Mouse (Mus musculus): Measurements from ENCODE around the gene Ifna4. TPM values are rescaled to one million over a fixed set of nuclear protein-coding genes. Genes with fewer than 3 reads are reported as not detected.

Ifna4 gene
- polyA plus RNA-seq, 1 experiment from 2014 or later = not detected

- 50% methylated on average over 3 of the region's 3 CpGs for WGBS
- Histone ChIP-seq H3K27me3 (ENCODE audit: low read depth, poor library complexity, severe bottlenecking) (no peaks in the 10 kb centered on the region), H3K27ac (no peak overlapping the region), H3K9me3 (replicated peaks) (no peaks in the 10 kb centered on the region), H3K4me3 (no peak overlapping the region), H3K36me3 (no peaks in the 10 kb centered on the region), H3K4me1 (no peaks in the 10 kb centered on the region)
- no peak for DNase-seq (ENCODE audit: low spot score)
Measured at GRCm38 (mm10) chr4:88838828-88839227, 2.8 kb upstream of the Ifna4 start.

DNA sequence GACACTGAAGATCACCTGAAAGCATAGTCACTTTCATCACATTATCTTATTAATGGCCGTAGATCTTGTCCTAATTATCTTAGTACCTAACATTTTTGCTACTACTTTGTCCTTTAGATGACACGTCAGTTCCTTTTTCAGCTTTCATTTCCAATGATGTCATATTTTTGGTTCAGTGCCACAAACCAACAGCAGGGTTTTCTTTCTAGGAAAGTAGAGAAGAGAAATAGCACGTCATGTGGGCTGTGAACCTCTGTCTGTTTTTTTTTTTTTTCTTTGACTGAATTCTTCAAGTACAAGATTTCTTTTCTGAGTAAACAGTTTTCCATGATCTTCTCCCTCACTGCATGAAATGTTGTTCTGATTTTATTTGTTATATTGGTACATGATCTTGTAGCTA is 1.6 kb upstream of the Ifna4 start:
- no peak for DNase-seq (ENCODE audit: low spot score)
- no peak overlapping the region for H3K27ac ChIP-seq
- H3K36me3 ChIP-seq = no peaks in the 10 kb centered on the region
- H3K9me3 ChIP-seq (replicated peaks) = no peaks in the 10 kb centered on the region
- no peaks in the 10 kb centered on the region for H3K27me3 ChIP-seq (ENCODE audit: low read depth, poor library complexity, severe bottlenecking)
- 92% methylated on average over 3 of the region's 3 CpGs for WGBS
- H3K4me3 ChIP-seq = no peak overlapping the region
- H3K4me1 ChIP-seq = no peaks in the 10 kb centered on the region

GRCm38 (mm10) chr4:88845334-88845733 is 3.7 kb downstream of the Ifna4 start:
- DNase-seq (ENCODE audit: low spot score) = no peak
- no peaks in the 10 kb centered on the region for H3K9me3 ChIP-seq (replicated peaks)
- no peak overlapping the region for H3K4me3 ChIP-seq
- no peak overlapping the region for H3K27ac ChIP-seq
- no peaks in the 10 kb centered on the region for H3K27me3 ChIP-seq (ENCODE audit: low read depth, poor library complexity, severe bottlenecking)
- no peaks in the 10 kb centered on the region for H3K36me3 ChIP-seq
- no peaks in the 10 kb centered on the region for H3K4me1 ChIP-seq
- 46% methylated on average over 2 of the region's 2 CpGs for WGBS

- no peaks in the 10 kb centered on the region for H3K27me3 ChIP-seq (ENCODE audit: low read depth, poor library complexity, severe bottlenecking)
- no peak for DNase-seq (ENCODE audit: low spot score)
- no peaks in the 10 kb centered on the region for H3K4me1 ChIP-seq
- H3K4me3 ChIP-seq = no peak within 1 kb of the TSS
- H3K36me3 ChIP-seq = no peaks in the 10 kb centered on the region
- no peak within 1 kb of the TSS for H3K27ac ChIP-seq
- H3K9me3 ChIP-seq (replicated peaks) = no peaks in the 10 kb centered on the region
- WGBS = 89% methylated on average over 1 of the region's 1 CpGs
Measured at GRCm38 (mm10) chr4:88849698-88850097, 8.0 kb downstream of the Ifna4 start, which contains the start of gene Ifna1. Gene Ifna1 (plus strand): TSS chr4:88850087.

- Histone ChIP-seq H3K27me3 (ENCODE audit: low read depth, poor library complexity, severe bottlenecking) (no peaks in the 10 kb centered on the region), H3K4me3 (no peak overlapping the region), H3K27ac (no peak overlapping the region), H3K4me1 (no peaks in the 10 kb centered on the region), H3K36me3 (no peaks in the 10 kb centered on the region), H3K9me3 (replicated peaks) (no peaks in the 10 kb centered on the region)
- no peak for DNase-seq (ENCODE audit: low spot score)
- 81% methylated on average over 4 of the region's 4 CpGs for WGBS
Measured at GRCm38 (mm10) chr4:88851026-88851763, 9.5 kb downstream of the Ifna4 start.

DNA sequence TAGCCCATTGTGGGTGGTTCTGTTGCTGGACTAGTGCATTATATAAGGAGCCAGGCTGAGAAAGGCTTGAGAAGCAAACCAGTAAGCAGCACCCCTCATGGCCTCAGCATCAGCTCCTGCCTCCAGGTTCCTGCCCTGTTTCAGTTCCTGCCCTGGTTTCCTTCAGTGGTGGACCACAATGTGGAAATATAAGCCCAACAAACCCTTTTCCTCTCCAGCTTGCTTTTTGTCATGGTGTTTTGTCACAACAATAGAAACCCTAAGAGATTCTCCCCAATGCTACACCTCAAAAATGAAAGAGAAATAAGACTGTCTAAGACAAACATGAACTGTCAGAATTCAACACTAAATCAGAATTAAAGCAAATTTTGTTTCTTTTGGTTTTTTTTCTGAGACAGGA is 17.6 kb downstream of the Ifna4 start:
- H3K27ac ChIP-seq = no peak overlapping the region
- H3K36me3 ChIP-seq = no peaks in the 10 kb centered on the region
- H3K4me1 ChIP-seq = peaks cover 7% of the 10 kb centered on the region
- H3K9me3 ChIP-seq (replicated peaks) = no peaks in the 10 kb centered on the region
- H3K4me3 ChIP-seq = no peak overlapping the region
- DNase-seq (ENCODE audit: low spot score) = no peak
- H3K27me3 ChIP-seq (ENCODE audit: low read depth, poor library complexity, severe bottlenecking) = peaks cover 9% of the 10 kb centered on the region

DNA sequence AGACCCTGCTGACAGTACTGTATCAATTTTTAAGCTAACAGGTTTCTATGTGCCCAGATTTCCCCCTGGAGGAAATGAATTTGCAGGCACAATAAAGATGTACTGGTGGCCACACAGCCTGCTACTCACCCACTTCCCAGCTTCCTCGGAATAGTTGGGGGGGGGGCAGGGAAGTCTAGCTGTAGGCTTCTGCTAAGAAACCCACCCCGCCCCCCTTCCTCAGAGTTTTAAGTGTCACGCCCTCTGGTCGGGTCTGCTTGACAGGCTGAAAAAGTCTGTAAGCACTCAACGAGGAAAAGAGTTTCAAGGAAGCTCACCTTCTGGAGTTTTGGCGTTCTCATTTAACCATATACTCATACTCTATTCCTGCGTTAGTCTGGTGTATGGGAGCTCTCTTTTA is 21.6 kb downstream of the Ifna4 start:
- Histone ChIP-seq H3K4me1 (peaks cover 25% of the 10 kb centered on the region), H3K27me3 (ENCODE audit: low read depth, poor library complexity, severe bottlenecking) (peaks cover 26% of the 10 kb centered on the region), H3K36me3 (no peaks in the 10 kb centered on the region), H3K9me3 (replicated peaks) (no peaks in the 10 kb centered on the region), H3K4me3 (no peak overlapping the region), H3K27ac (no peak overlapping the region)
- no peak for DNase-seq (ENCODE audit: low spot score)
- 11% methylated on average over 7 of the region's 7 CpGs for WGBS

GRCm38 (mm10) chr4:88864599-88864998 is 22.9 kb downstream of the Ifna4 start:
- Histone ChIP-seq H3K27me3 (ENCODE audit: low read depth, poor library complexity, severe bottlenecking) (peaks cover 26% of the 10 kb centered on the region), H3K4me3 (no peak overlapping the region), H3K27ac (no peak overlapping the region), H3K36me3 (no peaks in the 10 kb centered on the region), H3K9me3 (replicated peaks) (no peaks in the 10 kb centered on the region), H3K4me1 (peaks cover 27% of the 10 kb centered on the region)
- DNase-seq (ENCODE audit: low spot score) = no peak
- 65% methylated on average over 9 of the region's 9 CpGs for WGBS

- Histone ChIP-seq H3K27ac (no peak overlapping the region), H3K27me3 (ENCODE audit: low read depth, poor library complexity, severe bottlenecking) (peaks cover 26% of the 10 kb centered on the region), H3K4me1 (peaks cover 27% of the 10 kb centered on the region), H3K9me3 (replicated peaks) (no peaks in the 10 kb centered on the region), H3K36me3 (no peaks in the 10 kb centered on the region), H3K4me3 (no peak overlapping the region)
- 41% methylated on average over 6 of the region's 6 CpGs for WGBS
- no peak for DNase-seq (ENCODE audit: low spot score)
Measured at GRCm38 (mm10) chr4:88865011-88865569, 23.4 kb downstream of the Ifna4 start.

DNA sequence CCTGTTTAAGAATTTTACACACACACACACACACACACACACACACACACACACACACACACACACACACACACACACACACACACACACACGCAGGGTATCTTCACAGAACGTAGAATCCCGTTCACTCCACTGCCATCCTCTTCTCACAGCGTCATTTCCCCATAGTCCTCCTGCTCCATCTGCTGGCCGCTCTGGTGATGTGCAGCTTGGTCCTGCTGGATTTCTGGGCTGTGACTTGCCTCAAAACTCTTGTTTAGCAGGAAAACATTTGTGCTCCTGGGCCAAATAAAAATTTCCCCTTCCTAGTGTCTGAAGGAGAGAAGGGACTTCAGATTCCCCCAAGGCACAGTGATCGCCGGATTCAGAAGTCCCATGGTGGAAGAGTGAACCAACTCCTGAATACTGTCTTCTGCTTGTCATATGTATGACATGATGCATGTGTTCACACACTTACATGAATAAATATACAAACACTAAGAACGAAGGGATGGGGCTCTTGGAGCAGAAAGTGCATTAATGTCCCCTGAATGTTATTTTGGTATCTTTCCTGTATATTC is 25.8 kb downstream of the Ifna4 start:
- no peak overlapping the region for H3K27ac ChIP-seq
- 2% methylated on average over 8 of the region's 8 CpGs for WGBS
- H3K4me1 ChIP-seq = peaks cover 27% of the 10 kb centered on the region
- peaks cover 25% of the 10 kb centered on the region for H3K27me3 ChIP-seq (ENCODE audit: low read depth, poor library complexity, severe bottlenecking)
- no peaks in the 10 kb centered on the region for H3K36me3 ChIP-seq
- DNase-seq (ENCODE audit: low spot score) = peak; percentile 85
- peak overlapping the region; percentile 66 for H3K4me3 ChIP-seq
- no peaks in the 10 kb centered on the region for H3K9me3 ChIP-seq (replicated peaks)

GRCm38 (mm10) chr4:88867926-88868911 is 26.6 kb downstream of the Ifna4 start:
- H3K9me3 ChIP-seq (replicated peaks) = no peaks in the 10 kb centered on the region
- peaks cover 24% of the 10 kb centered on the region for H3K4me1 ChIP-seq
- peak; percentile 61 for DNase-seq (ENCODE audit: low spot score)
- H3K27ac ChIP-seq = peak overlapping the region; percentile 46; the same call in 1 of the 2 replicates
- WGBS = 10% methylated on average over 31 of the region's 31 CpGs
- H3K27me3 ChIP-seq (ENCODE audit: low read depth, poor library complexity, severe bottlenecking) = peaks cover 19% of the 10 kb centered on the region
- H3K4me3 ChIP-seq = peak overlapping the region; percentile 66
- no peaks in the 10 kb centered on the region for H3K36me3 ChIP-seq

GRCm38 (mm10) chr4:88872691-88873090 is 31.0 kb downstream of the Ifna4 start:
- H3K4me3 ChIP-seq = no peak overlapping the region
- no peaks in the 10 kb centered on the region for H3K36me3 ChIP-seq
- H3K4me1 ChIP-seq = peaks cover 7% of the 10 kb centered on the region
- no peak for DNase-seq (ENCODE audit: low spot score)
- no peak overlapping the region for H3K27ac ChIP-seq
- WGBS = 0% methylated on average over 2 of the region's 2 CpGs
- no peaks in the 10 kb centered on the region for H3K27me3 ChIP-seq (ENCODE audit: low read depth, poor library complexity, severe bottlenecking)
- no peaks in the 10 kb centered on the region for H3K9me3 ChIP-seq (replicated peaks)

Measured in limb, embryonic 10.5 days (tissue).